Mouse (Mus musculus): ENCODE results near the gene Ddx43. TPM values are rescaled to one million over a fixed set of nuclear protein-coding genes. Genes with fewer than 3 reads are reported as not detected.
A peak's percentile ranks its signal among the peaks of the same experiment; 100 is the strongest.
"Not testable (repeated sequence)": the region's sequence is repeated elsewhere in the genome, so short reads cannot be mapped to it uniquely, and the experiment has no call there.

Gene Ddx43
- total RNA-seq (2014; rRNA removed) (0.28 TPM in 1 of 2 replicates, not detected in the other), polyA plus RNA-seq (2015; fragmentation: Nextera tagmentation; extraction: Ambion mirVana) (0.31 and 0.43 TPM in 2 replicates)

GRCm38 (mm10) chr9:78395630-78396351 is at the start of gene Ddx43:
TSS of gene Ddx43 (plus strand) at chr9:78395777.
- WGBS: 5% methylated on average over 68 of the region's 93 CpGs
- H3K36me3 ChIP-seq (ENCODE audit: insufficient read depth, low read length): no peaks in the 10 kb centered on the region

GRCm38 (mm10) chr9:78347004-78347403 is 48.6 kb upstream of the Ddx43 start:
- ATAC-seq (ENCODE audit: low FRiP score) (no peak), DNase-seq (ENCODE audit: low spot score) (no peak)
- Histone ChIP-seq H3K4me2 (ENCODE audit: low read depth, low read length, poor library complexity, severe bottlenecking) (no peak overlapping the region), H3K9ac (replicated peaks; ENCODE audit: low read length, poor library complexity, severe bottlenecking) (no peak overlapping the region), H3K4me1 (ENCODE audit: insufficient read depth, low read length) (no peaks in the 10 kb centered on the region), H3K27ac (ENCODE audit: low read depth, low read length) (no peak overlapping the region), H3K4me3 (ENCODE audit: low read depth, low read length) (no peak overlapping the region), H3K27me3 (ENCODE audit: insufficient read depth, low read length) (no peaks in the 10 kb centered on the region), H3K9me3 (ENCODE audit: low read length) (no peaks in the 10 kb centered on the region), H3K36me3 (ENCODE audit: insufficient read depth, low read length) (no peaks in the 10 kb centered on the region)
- no peak for TF ChIP-seq CTCF (IDR thresholded peaks at IDR 0.05)
- 81% methylated on average over 3 of the region's 3 CpGs for WGBS

More at GRCm38 (mm10) chr9:78395630-78396351, at the start of gene Ddx43:
- no peaks in the 10 kb centered on the region for H3K9me3 ChIP-seq (ENCODE audit: low read length)
- peak within 1 kb of the TSS; percentile 48 for H3K4me3 ChIP-seq (ENCODE audit: low read depth, low read length)
- no peak within 1 kb of the TSS for H3K27ac ChIP-seq (ENCODE audit: low read depth, low read length)
- peak; percentile 90 for ATAC-seq (ENCODE audit: low FRiP score)
- H3K27me3 ChIP-seq (ENCODE audit: insufficient read depth, low read length): peaks cover 42% of the 10 kb centered on the region
- H3K4me1 ChIP-seq (ENCODE audit: insufficient read depth, low read length): no peaks in the 10 kb centered on the region
- no peak for TF ChIP-seq CTCF (IDR thresholded peaks at IDR 0.05)
- H3K9ac ChIP-seq (replicated peaks; ENCODE audit: low read length, poor library complexity, severe bottlenecking): peak within 1 kb of the TSS; percentile 33; the same call in 1 of the 2 replicates
- peak within 1 kb of the TSS; percentile 53 for H3K4me2 ChIP-seq (ENCODE audit: low read depth, low read length, poor library complexity, severe bottlenecking)
- DNase-seq (ENCODE audit: low spot score): peak; percentile 80

GRCm38 (mm10) chr9:78348206-78349004 is 47.2 kb upstream of the Ddx43 start:
- H3K9me3 ChIP-seq (ENCODE audit: low read length); H3K36me3 ChIP-seq (ENCODE audit: insufficient read depth, low read length); H3K4me2 ChIP-seq (ENCODE audit: low read depth, low read length, poor library complexity, severe bottlenecking); H3K9ac ChIP-seq (replicated peaks; ENCODE audit: low read length, poor library complexity, severe bottlenecking); H3K27me3 ChIP-seq (ENCODE audit: insufficient read depth, low read length); DNase-seq (ENCODE audit: low spot score); H3K4me1 ChIP-seq (ENCODE audit: insufficient read depth, low read length); H3K27ac ChIP-seq (ENCODE audit: low read depth, low read length); ATAC-seq (ENCODE audit: low FRiP score); H3K4me3 ChIP-seq (ENCODE audit: low read depth, low read length): not testable (repeated sequence)
- WGBS: 75% methylated on average over 6 of the region's 6 CpGs

- not testable (repeated sequence) for H3K27me3 ChIP-seq (ENCODE audit: insufficient read depth, low read length); H3K4me2 ChIP-seq (ENCODE audit: low read depth, low read length, poor library complexity, severe bottlenecking); ATAC-seq (ENCODE audit: low FRiP score); H3K27ac ChIP-seq (ENCODE audit: low read depth, low read length); H3K4me3 ChIP-seq (ENCODE audit: low read depth, low read length); DNase-seq (ENCODE audit: low spot score); H3K9me3 ChIP-seq (ENCODE audit: low read length); H3K4me1 ChIP-seq (ENCODE audit: insufficient read depth, low read length); H3K36me3 ChIP-seq (ENCODE audit: insufficient read depth, low read length); H3K9ac ChIP-seq (replicated peaks; ENCODE audit: low read length, poor library complexity, severe bottlenecking)
- WGBS: 85% methylated on average over 3 of the region's 3 CpGs
Observed at GRCm38 (mm10) chr9:78349141-78349540, 46.4 kb upstream of the Ddx43 start.

GRCm38 (mm10) chr9:78350007-78350406 is 45.6 kb upstream of the Ddx43 start:
- H3K36me3 ChIP-seq (ENCODE audit: insufficient read depth, low read length); H3K27ac ChIP-seq (ENCODE audit: low read depth, low read length); H3K4me1 ChIP-seq (ENCODE audit: insufficient read depth, low read length); DNase-seq (ENCODE audit: low spot score); ATAC-seq (ENCODE audit: low FRiP score); H3K4me3 ChIP-seq (ENCODE audit: low read depth, low read length); H3K27me3 ChIP-seq (ENCODE audit: insufficient read depth, low read length); H3K9me3 ChIP-seq (ENCODE audit: low read length); H3K4me2 ChIP-seq (ENCODE audit: low read depth, low read length, poor library complexity, severe bottlenecking); H3K9ac ChIP-seq (replicated peaks; ENCODE audit: low read length, poor library complexity, severe bottlenecking): not testable (repeated sequence)
